Mouse (Mus musculus): ENCODE results near the gene Snrpa1. TPM values are rescaled to one million over a fixed set of nuclear protein-coding genes. Genes with fewer than 3 reads are reported as not detected.

Gene Snrpa1
- polyA plus RNA-seq (2016; fragmentation: Nextera tagmentation; extraction: Ambion mirVana), result 213 and 216 TPM in 2 replicates

DNA sequence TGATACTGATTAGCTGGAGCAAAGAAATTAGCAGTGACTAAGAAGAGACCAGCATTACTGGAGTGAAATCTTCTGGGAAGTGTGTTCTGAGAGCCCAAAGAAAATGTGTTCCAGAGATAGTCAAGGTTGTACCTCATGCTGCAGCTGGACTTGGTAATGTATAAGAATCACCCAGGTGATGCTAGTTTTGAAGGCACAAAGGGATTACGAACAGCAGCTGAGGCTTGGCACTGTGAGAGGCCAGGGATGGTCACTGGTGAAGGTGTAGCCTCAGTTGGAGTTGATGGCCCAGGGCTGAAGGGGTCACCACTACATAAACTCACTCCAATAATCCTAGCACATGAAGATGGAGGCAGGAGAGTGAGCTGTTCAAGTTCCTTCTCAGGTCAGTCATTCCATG lies at the start of gene Snrpa1:
TSS of gene Snrpa1 (plus strand) at position 301 of the 400 bp plus-strand sequence.
- ATAC-seq (ENCODE audit: insufficient number of reproducible peaks, insufficient read depth, low FRiP score, low TSS enrichment), result no peak
- Histone ChIP-seq H3K9ac (peak within 1 kb of the TSS; percentile 94), H3K36me3 (peaks cover 14% of the 10 kb centered on the region), H3K27ac (no peak within 1 kb of the TSS), H3K27me3 (no peaks in the 10 kb centered on the region), H3K4me2 (replicated peaks) (peak within 1 kb of the TSS; percentile 83), H3K4me3 (peak within 1 kb of the TSS; percentile 90), H3K4me1 (peaks cover 11% of the 10 kb centered on the region; the same call in 1 of the 2 replicates), H3K9me3 (no peaks in the 10 kb centered on the region)
- 68% methylated on average over 1 of the region's 1 CpGs for WGBS

DNA sequence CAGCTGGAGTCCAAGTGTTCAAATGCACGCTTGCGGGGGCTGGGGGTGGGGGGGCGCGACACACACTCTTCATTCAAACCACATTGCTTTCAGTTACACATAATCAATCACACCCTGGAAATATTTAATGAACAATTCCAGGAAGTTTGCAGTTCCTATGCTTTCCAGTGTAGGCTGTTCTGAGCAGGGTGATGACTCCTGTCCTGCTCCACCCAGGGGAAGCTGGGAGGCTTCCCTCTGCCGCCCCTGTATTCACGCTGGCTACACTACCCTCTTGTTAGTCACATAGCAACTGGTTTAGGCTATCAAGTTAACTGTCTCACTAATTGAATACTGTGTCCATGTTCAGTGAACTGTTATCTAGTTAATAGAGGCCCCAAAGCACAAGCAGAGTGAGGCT lies 48.3 kb upstream of the Snrpa1 start:
- no peak overlapping the region for H3K4me3 ChIP-seq
- H3K9ac ChIP-seq, result no peak overlapping the region
- no peak overlapping the region for H3K4me2 ChIP-seq (replicated peaks)
- H3K27me3 ChIP-seq, result no peaks in the 10 kb centered on the region
- H3K9me3 ChIP-seq, result no peaks in the 10 kb centered on the region
- no peak overlapping the region for H3K27ac ChIP-seq
- H3K4me1 ChIP-seq, result peaks cover 12% of the 10 kb centered on the region; the same call in 1 of the 2 replicates
- WGBS, result 71% methylated on average over 6 of the region's 6 CpGs
- ATAC-seq (ENCODE audit: insufficient number of reproducible peaks, insufficient read depth, low FRiP score, low TSS enrichment), result no peak
- H3K36me3 ChIP-seq, result no peaks in the 10 kb centered on the region

DNA sequence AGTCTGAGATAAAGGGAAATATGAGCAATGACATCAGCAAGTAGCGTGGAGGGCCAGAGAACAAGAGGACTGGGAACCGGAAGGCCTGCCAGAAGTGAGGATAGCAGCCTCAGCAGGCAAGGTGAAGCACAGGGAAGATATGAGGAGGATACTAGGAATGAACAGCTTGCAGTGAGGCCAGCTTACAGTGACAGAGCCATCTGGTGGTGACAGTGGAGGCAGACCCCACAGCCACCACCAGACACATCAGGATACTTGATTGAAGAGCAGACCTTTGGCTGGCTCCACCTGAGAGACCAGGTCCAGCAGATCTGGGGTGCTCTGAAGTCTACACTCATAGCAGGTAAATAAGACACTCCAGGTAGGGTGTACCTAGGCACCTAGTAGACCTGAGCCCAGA lies 31.1 kb upstream of the Snrpa1 start:
- H3K9ac ChIP-seq, result no peak overlapping the region
- H3K4me1 ChIP-seq, result peaks cover 18% of the 10 kb centered on the region
- no peak overlapping the region for H3K4me3 ChIP-seq
- WGBS, result 75% methylated on average over 2 of the region's 2 CpGs
- no peaks in the 10 kb centered on the region for H3K27me3 ChIP-seq
- H3K27ac ChIP-seq, result no peak overlapping the region
- no peak for ATAC-seq (ENCODE audit: insufficient number of reproducible peaks, insufficient read depth, low FRiP score, low TSS enrichment)
- no peaks in the 10 kb centered on the region for H3K9me3 ChIP-seq
- no peak overlapping the region for H3K4me2 ChIP-seq (replicated peaks)
- no peaks in the 10 kb centered on the region for H3K36me3 ChIP-seq

DNA sequence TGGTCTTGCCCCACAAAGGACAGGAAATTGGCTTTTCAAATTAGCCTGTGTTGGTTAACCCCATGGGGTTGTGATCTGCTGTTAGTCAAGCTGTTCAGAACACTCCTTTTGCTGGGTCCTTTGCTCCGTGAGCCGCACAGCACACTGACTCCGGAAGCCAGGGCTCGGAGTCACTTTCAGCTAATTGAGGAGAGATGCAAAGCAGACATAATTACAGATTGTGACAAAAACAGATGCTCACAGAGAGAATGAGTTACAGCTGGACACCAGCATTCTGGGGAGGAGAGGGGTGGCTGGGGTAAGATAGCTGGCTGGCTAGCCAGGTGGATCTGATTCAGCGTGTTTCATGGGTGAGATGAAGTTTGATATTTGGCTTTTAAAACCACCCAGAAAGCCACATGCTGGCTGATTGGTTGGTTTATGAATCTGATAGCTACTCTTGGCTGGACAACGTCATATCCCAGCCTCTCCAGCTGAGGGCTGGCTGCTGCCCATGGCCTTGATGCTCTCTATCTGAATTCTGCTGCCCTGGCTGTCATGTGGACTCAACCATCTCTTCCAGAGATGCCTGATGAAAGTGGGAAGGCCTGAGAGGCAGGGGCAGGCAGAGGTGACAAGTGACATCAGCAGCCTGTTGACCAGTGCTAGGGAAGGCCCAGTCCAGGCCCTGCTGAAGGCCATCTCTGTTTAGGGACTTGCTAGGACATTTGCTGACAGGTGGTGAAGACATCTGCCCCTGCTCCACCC lies 29.9 kb upstream of the Snrpa1 start:
- peaks cover 18% of the 10 kb centered on the region for H3K4me1 ChIP-seq
- H3K27me3 ChIP-seq, result no peaks in the 10 kb centered on the region
- H3K4me2 ChIP-seq (replicated peaks), result no peak overlapping the region
- no peak overlapping the region for H3K4me3 ChIP-seq
- H3K9me3 ChIP-seq, result no peaks in the 10 kb centered on the region
- peak; percentile 42; the same call in 1 of the 2 replicates for ATAC-seq (ENCODE audit: insufficient number of reproducible peaks, insufficient read depth, low FRiP score, low TSS enrichment)
- H3K27ac ChIP-seq, result no peak overlapping the region
- no peak overlapping the region for H3K9ac ChIP-seq
- 27% methylated on average over 6 of the region's 6 CpGs for WGBS
- H3K36me3 ChIP-seq, result no peaks in the 10 kb centered on the region

DNA sequence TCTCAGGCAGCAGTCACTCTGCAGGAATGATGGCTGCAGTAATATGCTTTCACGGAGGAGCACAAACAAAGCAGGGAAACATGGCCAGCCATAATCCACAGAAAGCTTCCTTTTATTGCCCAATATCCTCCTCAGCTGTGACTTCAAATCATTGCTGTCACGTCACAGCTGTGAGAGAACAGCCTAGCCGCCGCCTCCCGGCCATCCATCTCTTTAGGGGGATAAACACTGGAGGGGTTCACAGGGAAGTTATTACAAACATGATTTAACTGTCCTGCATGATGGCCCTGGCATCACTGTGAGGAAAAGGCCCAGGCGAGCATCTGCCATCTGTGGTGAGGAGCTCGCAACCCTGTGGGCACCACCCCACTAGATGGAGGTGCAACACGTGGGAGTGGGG lies 22.0 kb upstream of the Snrpa1 start:
- H3K27ac ChIP-seq, result no peak overlapping the region
- H3K4me1 ChIP-seq, result peaks cover 9% of the 10 kb centered on the region; the same call in 1 of the 2 replicates
- WGBS, result 79% methylated on average over 8 of the region's 8 CpGs
- no peak for ATAC-seq (ENCODE audit: insufficient number of reproducible peaks, insufficient read depth, low FRiP score, low TSS enrichment)
- no peaks in the 10 kb centered on the region for H3K27me3 ChIP-seq
- no peaks in the 10 kb centered on the region for H3K9me3 ChIP-seq
- no peaks in the 10 kb centered on the region for H3K36me3 ChIP-seq
- no peak overlapping the region for H3K4me3 ChIP-seq
- H3K9ac ChIP-seq, result no peak overlapping the region
- H3K4me2 ChIP-seq (replicated peaks), result no peak overlapping the region

DNA sequence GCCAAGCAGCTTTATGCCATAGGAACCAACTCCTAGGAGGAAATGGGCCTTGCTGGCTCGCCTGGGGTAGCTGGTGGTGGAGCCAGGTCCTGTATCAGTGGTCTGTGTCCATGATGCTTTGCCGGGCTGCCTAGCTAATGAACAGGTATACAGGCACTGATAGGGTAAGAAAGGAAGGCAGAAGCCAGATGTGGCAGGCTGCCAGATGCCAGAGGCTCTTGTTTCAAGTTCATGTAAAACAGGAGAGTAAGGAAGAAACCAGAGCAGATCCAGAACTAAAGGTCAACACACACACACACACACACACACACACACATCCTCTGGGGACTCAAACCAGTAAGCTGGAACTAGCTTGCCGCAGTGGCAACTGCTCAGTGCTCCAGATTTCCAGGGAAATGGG lies 20.5 kb upstream of the Snrpa1 start:
- peaks cover 9% of the 10 kb centered on the region; the same call in 1 of the 2 replicates for H3K4me1 ChIP-seq
- no peaks in the 10 kb centered on the region for H3K9me3 ChIP-seq
- H3K4me3 ChIP-seq, result no peak overlapping the region
- ATAC-seq (ENCODE audit: insufficient number of reproducible peaks, insufficient read depth, low FRiP score, low TSS enrichment), result no peak
- no peak overlapping the region for H3K27ac ChIP-seq
- WGBS, result 36% methylated on average over 3 of the region's 3 CpGs
- no peak overlapping the region for H3K4me2 ChIP-seq (replicated peaks)
- no peaks in the 10 kb centered on the region for H3K27me3 ChIP-seq
- H3K36me3 ChIP-seq, result no peaks in the 10 kb centered on the region
- H3K9ac ChIP-seq, result no peak overlapping the region

DNA sequence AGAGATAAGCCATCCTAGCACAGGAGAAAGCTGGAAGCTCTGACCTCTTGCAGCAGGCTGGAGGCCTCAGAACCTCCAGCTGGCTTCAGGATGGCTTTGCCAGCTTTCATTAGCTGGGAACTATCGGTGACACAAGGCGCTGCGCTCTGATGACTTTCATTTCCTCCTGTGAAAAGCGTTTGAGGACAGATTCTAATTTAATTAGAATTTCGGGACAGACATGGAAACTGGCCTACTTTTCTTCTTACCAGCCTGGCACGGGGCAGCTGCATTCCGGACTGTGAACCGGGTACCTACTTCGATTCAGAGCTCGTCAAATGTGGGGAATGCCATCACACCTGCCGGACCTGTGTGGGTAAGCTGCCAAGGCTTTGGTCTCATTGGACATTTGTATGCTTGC lies 20.1 kb upstream of the Snrpa1 start:
- WGBS, result 68% methylated on average over 11 of the region's 11 CpGs
- Histone ChIP-seq H3K27ac (no peak overlapping the region), H3K9ac (no peak overlapping the region), H3K9me3 (no peaks in the 10 kb centered on the region), H3K4me3 (no peak overlapping the region), H3K36me3 (no peaks in the 10 kb centered on the region), H3K27me3 (no peaks in the 10 kb centered on the region), H3K4me2 (replicated peaks) (no peak overlapping the region), H3K4me1 (peaks cover 9% of the 10 kb centered on the region; the same call in 1 of the 2 replicates)
- ATAC-seq (ENCODE audit: insufficient number of reproducible peaks, insufficient read depth, low FRiP score, low TSS enrichment), result no peak

DNA sequence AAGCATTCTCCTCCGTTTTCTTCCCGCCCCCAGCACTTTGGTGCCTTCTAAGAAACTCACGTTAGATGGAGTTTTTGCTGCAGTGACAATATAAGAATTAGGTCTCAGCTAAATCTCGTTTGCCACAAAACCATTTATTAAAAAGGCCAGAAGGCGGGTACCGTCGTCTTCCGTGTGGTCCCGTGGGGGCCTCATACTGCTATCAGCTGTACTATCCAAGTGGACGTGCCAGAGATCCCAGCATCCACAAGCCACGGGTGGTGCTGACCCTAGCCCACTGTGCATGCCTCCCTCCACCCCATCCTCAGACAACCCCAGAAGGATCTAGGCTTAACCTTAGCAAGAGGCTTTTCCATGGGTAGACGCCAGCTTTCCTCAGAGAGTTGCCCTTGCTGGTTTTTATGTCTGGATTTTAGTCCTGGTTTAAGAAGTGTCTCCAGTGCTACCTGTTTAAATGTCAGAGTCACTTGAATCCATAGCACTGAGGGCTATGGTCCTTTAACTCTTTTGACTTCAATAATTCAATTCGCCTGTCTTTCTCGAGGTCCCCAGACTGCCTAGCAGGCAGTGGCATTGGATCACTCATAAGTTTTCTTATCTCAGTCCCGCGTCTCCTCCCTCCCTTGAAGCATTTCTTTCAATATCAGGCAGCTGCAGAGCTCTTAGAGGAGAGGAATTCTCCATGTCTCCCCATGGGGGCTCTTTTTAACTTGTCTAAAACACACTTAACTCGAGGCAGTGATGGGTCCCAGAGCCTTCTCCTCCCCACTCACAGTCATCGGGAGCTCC lies 18.6 kb upstream of the Snrpa1 start:
- no peaks in the 10 kb centered on the region for H3K36me3 ChIP-seq
- no peak overlapping the region for H3K27ac ChIP-seq
- WGBS, result 80% methylated on average over 18 of the region's 18 CpGs
- no peak for ATAC-seq (ENCODE audit: insufficient number of reproducible peaks, insufficient read depth, low FRiP score, low TSS enrichment)
- no peaks in the 10 kb centered on the region for H3K27me3 ChIP-seq
- no peak overlapping the region for H3K9ac ChIP-seq
- H3K9me3 ChIP-seq, result no peaks in the 10 kb centered on the region
- H3K4me1 ChIP-seq, result peaks cover 16% of the 10 kb centered on the region; the same call in 1 of the 2 replicates
- H3K4me3 ChIP-seq, result no peak overlapping the region
- H3K4me2 ChIP-seq (replicated peaks), result no peak overlapping the region

DNA sequence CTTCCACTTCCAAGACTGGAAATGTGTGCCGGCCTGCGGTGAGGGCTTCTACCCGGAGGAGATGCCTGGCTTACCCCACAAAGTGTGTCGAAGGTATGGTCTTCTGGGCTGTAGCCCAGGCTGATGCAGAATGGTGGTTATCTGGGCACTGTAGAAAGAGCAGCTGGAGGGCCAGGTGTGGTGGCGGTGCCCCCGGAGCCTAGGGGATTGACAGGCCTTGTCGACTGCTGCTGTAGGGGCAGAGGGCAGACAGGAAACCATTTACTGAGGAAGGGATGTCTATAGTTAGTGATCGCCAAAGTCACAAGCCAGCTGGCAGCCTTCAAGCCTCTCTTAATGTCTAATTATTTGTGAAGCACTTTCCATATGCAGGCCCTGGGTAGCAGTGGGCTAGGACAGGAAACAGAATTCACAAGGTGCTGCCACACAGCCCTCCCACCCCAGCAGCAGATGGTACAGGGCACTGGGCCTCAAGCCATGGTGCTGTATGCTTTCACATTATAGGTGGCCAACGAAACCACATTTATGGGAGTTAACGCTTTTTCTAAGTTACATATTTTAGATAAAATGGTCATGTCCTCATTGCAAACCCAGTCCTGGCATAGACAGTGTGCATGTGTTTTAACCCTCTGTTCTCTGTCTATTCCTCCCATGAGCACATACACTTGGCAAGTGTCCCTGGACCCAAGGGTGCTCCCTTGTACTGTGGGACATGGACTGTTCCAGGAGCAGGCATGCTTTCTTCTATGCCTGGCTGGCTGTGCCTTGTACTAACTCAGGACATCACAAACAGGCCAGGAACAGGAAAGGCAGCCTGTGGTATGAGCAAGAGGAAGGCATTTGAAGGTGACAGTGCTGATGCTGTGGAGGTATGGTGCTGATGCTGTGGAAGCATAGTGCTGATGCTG lies 15.0 kb upstream of the Snrpa1 start, which contains the start of gene Gm45213:
TSS of gene Gm45213 (plus strand) at position 51 of the 908 bp plus-strand sequence.
- no peaks in the 10 kb centered on the region for H3K36me3 ChIP-seq
- no peak within 1 kb of the TSS for H3K27ac ChIP-seq
- 69% methylated on average over 10 of the region's 10 CpGs for WGBS
- H3K4me3 ChIP-seq, result no peak within 1 kb of the TSS
- peaks cover 22% of the 10 kb centered on the region for H3K4me1 ChIP-seq
- H3K9ac ChIP-seq, result no peak within 1 kb of the TSS; the same call in 1 of the 2 replicates
- H3K9me3 ChIP-seq, result no peaks in the 10 kb centered on the region
- no peak for ATAC-seq (ENCODE audit: insufficient number of reproducible peaks, insufficient read depth, low FRiP score, low TSS enrichment)
- H3K27me3 ChIP-seq, result no peaks in the 10 kb centered on the region; the same call in 1 of the 2 replicates
- no peak within 1 kb of the TSS for H3K4me2 ChIP-seq (replicated peaks)

DNA sequence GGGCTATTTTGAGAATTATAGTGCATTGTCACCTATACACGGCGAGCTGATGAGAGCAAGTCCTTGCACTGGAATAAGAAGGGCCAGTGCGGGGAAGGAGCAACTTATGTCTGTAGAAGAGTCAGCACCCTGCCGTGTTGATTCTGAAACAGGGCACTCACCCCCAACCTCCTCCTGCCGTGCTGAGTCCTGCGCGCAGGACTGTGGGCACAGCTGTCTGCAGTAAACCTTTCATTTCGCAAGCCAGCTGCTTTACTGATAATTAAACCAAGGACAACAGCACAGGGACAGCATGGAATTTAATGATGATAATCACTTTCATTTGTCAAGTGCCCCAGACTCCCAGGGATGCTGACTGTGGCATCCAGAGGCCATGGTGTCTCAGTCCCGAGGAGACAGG lies 14.2 kb upstream of the Snrpa1 start:
- Histone ChIP-seq H3K9me3 (no peaks in the 10 kb centered on the region), H3K27ac (no peak overlapping the region), H3K4me1 (peaks cover 21% of the 10 kb centered on the region), H3K9ac (no peak overlapping the region), H3K4me3 (no peak overlapping the region), H3K36me3 (no peaks in the 10 kb centered on the region), H3K27me3 (no peaks in the 10 kb centered on the region; the same call in 1 of the 2 replicates), H3K4me2 (replicated peaks) (no peak overlapping the region)
- no peak for ATAC-seq (ENCODE audit: insufficient number of reproducible peaks, insufficient read depth, low FRiP score, low TSS enrichment)
- WGBS, result 34% methylated on average over 9 of the region's 9 CpGs

Data from embryonic facial prominence, embryonic 12.5 days (tissue).